Mouse (Mus musculus) lung, postnatal 0 days (tissue): Measurements from ENCODE around the gene Gm17783.

Experiments
- CTCF ChIP-seq: IDR thresholded peaks from 2 replicates; pipeline ENCODE4 v1.5.1; 2016; ENCODE audit warnings: antibody characterized with exemption, mild to moderate bottlenecking
- EP300 ChIP-seq: IDR thresholded peaks from 2 replicates; pipeline ENCODE4 v1.6.1; 2016; ENCODE audit warnings: antibody characterized with exemption, mild to moderate bottlenecking, control low read depth

GRCm38 (mm10) chr16:45542108-45542507, 10.3 kb upstream of the Gm17783 start:
- TF ChIP-seq EP300 (no peak), CTCF (no peak)
